Mouse (Mus musculus) urinary bladder, adult 2 months (tissue): ENCODE measurements around the gene Fbxl19. TPM values are rescaled to one million over a fixed set of nuclear protein-coding genes. Genes with fewer than 3 reads are reported as not detected.
"Not testable (repeated sequence)": the region's sequence is repeated elsewhere in the genome, so short reads cannot be mapped to it uniquely, and the experiment has no call there.

ENCODE experiments used
- DNase-seq: peaks from one replicate; pipeline ENCODE4 v3.0.0; 2022; ENCODE audit warnings: low spot score
- polyA plus RNA-seq: library from polyadenylated mRNA; depleted of rRNA; stranded (reverse); fragments of >200 nt; gene quantifications from 2 replicates; pipeline ENCODE4 v1.2.3, GENCODE M21; 2012

Fbxl19 gene
- polyA plus RNA-seq, 1 experiment: 14.5 TPM

- no peak for DNase-seq
Measured at GRCm38 (mm10) chr7:127730170-127730569, 14.2 kb upstream of the Fbxl19 start.

GRCm38 (mm10) chr7:127732066-127732465 is 12.3 kb upstream of the Fbxl19 start, which contains the start of gene Ctf2:
Gene Ctf2, minus strand, starts transcription at chr7:127732166.
- not testable (repeated sequence) for DNase-seq

- peak; percentile 51 for DNase-seq
Measured at GRCm38 (mm10) chr7:127745251-127745651, 908 bp downstream of the Fbxl19 start.

GRCm38 (mm10) chr7:127745652-127746493 is 1.5 kb downstream of the Fbxl19 start:
- peak; percentile 73 for DNase-seq

- peak; percentile 44 for DNase-seq
Measured at GRCm38 (mm10) chr7:127746494-127747491, 2.5 kb downstream of the Fbxl19 start.

- no peak for DNase-seq
Measured at GRCm38 (mm10) chr7:127747559-127748234, 3.4 kb downstream of the Fbxl19 start.

- no peak for DNase-seq
Measured at GRCm38 (mm10) chr7:127748235-127748560, 3.9 kb downstream of the Fbxl19 start.

GRCm38 (mm10) chr7:127750131-127751127 is 6.1 kb downstream of the Fbxl19 start:
- no peak for DNase-seq

GRCm38 (mm10) chr7:127751619-127752018 is 7.3 kb downstream of the Fbxl19 start:
- DNase-seq: no peak

GRCm38 (mm10) chr7:127752069-127752468 is 7.7 kb downstream of the Fbxl19 start:
- no peak for DNase-seq

- no peak for DNase-seq
Measured at GRCm38 (mm10) chr7:127753158-127753557, 8.8 kb downstream of the Fbxl19 start.

GRCm38 (mm10) chr7:127753741-127754140 is 9.4 kb downstream of the Fbxl19 start:
- DNase-seq: no peak

GRCm38 (mm10) chr7:127759716-127760115 is 15.4 kb downstream of the Fbxl19 start:
- no peak for DNase-seq

- DNase-seq: no peak
Measured at GRCm38 (mm10) chr7:127760478-127760877, 16.1 kb downstream of the Fbxl19 start.

- DNase-seq: peak; percentile 45
Measured at GRCm38 (mm10) chr7:127761026-127761425, 16.7 kb downstream of the Fbxl19 start.

GRCm38 (mm10) chr7:127763642-127764041 is 19.3 kb downstream of the Fbxl19 start:
- no peak for DNase-seq

GRCm38 (mm10) chr7:127765756-127766155 is 21.4 kb downstream of the Fbxl19 start:
- no peak for DNase-seq

- no peak for DNase-seq
Measured at GRCm38 (mm10) chr7:127766851-127767609, 22.7 kb downstream of the Fbxl19 start.

- DNase-seq: no peak
Measured at GRCm38 (mm10) chr7:127767671-127768345, 23.5 kb downstream of the Fbxl19 start.
